Mouse (Mus musculus) ES-E14 (cell line): ENCODE data around the gene Supt5.

ENCODE experiments used
- CHD2 ChIP-seq: IDR thresholded peaks from 2 replicates; pipeline ENCODE4 v1.6.1; 2014; ENCODE audit warnings: mild to moderate bottlenecking, low read depth, low read length, inconsistent platforms
- HCFC1 ChIP-seq: IDR thresholded peaks from 2 replicates; pipeline ENCODE4 v1.6.1; 2012; ENCODE audit warnings: low read length, inconsistent platforms, borderline replicate concordance; ENCODE audit not compliant: insufficient read depth
- ZNF384 ChIP-seq: IDR thresholded peaks from 2 replicates; pipeline ENCODE4 v1.6.1; 2012; ENCODE audit warnings: low read depth, low read length, inconsistent platforms

DNA sequence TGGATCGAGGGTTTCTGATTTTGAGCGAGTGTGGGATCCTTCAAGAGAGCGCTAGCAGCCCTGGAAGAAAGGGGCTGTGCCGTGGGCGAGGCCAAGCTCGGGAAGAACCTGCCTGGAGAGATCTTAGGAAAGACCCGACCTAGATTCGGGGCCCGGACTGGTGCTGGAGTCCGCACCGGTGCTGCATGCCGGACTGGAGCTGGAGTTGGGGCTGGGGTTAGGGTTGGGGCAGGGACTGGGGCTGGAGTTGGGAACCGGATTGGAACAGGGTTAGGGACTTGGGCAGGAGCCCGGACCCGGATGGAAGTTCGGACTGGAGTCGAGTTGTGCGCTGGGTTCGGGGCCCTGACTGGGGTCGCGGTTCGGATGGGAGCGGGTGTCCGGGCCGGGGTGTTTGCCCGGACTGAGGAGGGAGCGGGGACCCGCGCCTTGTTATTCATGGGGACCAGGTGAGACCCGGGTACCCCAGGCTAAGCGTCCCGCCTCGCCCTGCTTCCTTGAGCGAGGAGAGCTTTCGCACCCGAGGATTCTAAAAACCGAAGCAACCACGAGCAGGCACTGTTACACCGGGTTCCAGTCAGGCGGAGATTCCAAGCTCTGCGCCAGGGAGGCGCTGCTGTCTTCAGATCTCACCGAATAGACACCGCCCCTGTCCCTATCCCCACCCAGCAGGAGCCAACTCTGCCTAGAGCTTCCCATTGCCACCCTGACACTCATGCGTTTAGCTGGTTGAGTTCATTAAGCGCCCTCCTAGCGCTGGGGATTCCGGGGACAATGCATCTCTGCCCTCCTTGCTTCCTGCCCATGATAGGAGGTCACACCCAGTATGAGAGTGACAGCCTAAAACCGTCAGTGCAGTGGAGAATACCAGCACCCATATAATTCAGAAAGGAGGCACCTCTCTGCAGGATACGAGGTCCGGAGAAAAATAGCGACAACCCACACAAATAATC is 47.6 kb downstream of the Supt5 start, which contains the start of gene Selenov:
- no peak for TF ChIP-seq CHD2
- TF ChIP-seq ZNF384: no peak
- TF ChIP-seq HCFC1: no peak
